ENCODE assay signal across 24 mouse cellular contexts in the genomic region with DNA sequence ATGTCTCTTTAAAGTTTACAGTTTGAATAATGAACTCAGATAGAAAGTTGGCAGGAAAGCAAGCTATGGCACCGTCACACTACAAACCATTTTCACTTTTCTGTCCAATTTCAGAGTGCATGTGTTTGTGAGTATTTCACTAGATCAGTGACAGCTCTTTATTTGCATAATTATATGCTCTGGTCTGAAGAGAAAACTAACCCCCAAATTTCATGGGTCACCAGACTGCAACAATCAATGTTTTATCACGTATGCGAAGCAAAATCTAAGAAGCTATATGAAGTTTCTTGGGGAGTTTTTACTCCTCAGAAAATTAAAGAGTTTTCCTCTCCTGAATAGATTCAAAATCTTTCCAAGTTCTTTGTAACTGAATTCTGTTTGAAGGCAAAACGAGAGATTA. TPM values are rescaled to one million over a fixed set of nuclear protein-coding genes. Genes with fewer than 3 reads are reported as not detected.
DNase-seq lines count a peak whose midpoint lies in the region; ATAC-seq lines count a peak whose summit lies in the region.
"Had no signal": no experiment of that assay in that cellular context is flagged by ENCODE, and none has a peak within 500 bp of the region (broad histone marks: within the 10 kb centered on the region; RNA-seq: fewer than 3 reads in every experiment).

No protein-coding gene starts in this region.

- no peaks in the 10 kb centered on the region for H3K36me3 ChIP-seq in forebrain, embryonic 10.5 days (replicated peaks)
- no peaks in the 10 kb centered on the region for H3K36me3 ChIP-seq in forebrain, embryonic 16.5 days (ENCODE audit: control insufficient read depth, insufficient read depth)
- H3K36me3 ChIP-seq in midbrain, embryonic 12.5 days, result no peaks in the 10 kb centered on the region
- H3K36me3 ChIP-seq in midbrain, embryonic 16.5 days (ENCODE audit: control insufficient read depth, insufficient read depth, low read length), result no peaks in the 10 kb centered on the region
- no peaks in the 10 kb centered on the region for H3K36me3 ChIP-seq in forebrain, embryonic 12.5 days (replicated peaks)
- H3K36me3 ChIP-seq: embryonic facial prominence, embryonic 13.5 days; heart, embryonic 15.5 days; limb, embryonic 13.5 days; liver, embryonic 13.5 days had no signal

- H3K4me1 ChIP-seq in forebrain, embryonic 10.5 days, result peaks cover 65% of the 10 kb centered on the region
- H3K4me1 ChIP-seq in forebrain, embryonic 16.5 days (replicated peaks; ENCODE audit: control insufficient read depth, insufficient read depth, low read length), result peaks cover 12% of the 10 kb centered on the region
- H3K4me1 ChIP-seq in midbrain, embryonic 12.5 days, result 0 out of 2 replicates have a peak, but pooled peaks cover 14% of the 10 kb centered on the region
- H3K4me1 ChIP-seq in midbrain, embryonic 16.5 days (ENCODE audit: control insufficient read depth, insufficient read depth, low read length), result peaks cover 2% of the 10 kb centered on the region; the same call in 1 of the 2 replicates
- peaks cover 18% of the 10 kb centered on the region; the same call in 1 of the 2 replicates for H3K4me1 ChIP-seq in forebrain, embryonic 12.5 days
- H3K4me1 ChIP-seq: embryonic facial prominence, embryonic 13.5 days; liver, embryonic 13.5 days had no signal

- no peak for ATAC-seq in forebrain, embryonic 16.5 days
- ATAC-seq in midbrain, embryonic 12.5 days (ENCODE audit: low FRiP score, low read depth), result no peak
- ATAC-seq in midbrain, embryonic 16.5 days, result no peak
- ATAC-seq in forebrain, embryonic 12.5 days (ENCODE audit: low FRiP score), result no peak
- ATAC-seq: inflammation-experienced regulatory T-cells, adult 6 months had no signal

- peak overlapping the region; percentile 5; the same call in 1 of the 2 replicates for H3K4me3 ChIP-seq in forebrain, embryonic 10.5 days
- H3K4me3 ChIP-seq in forebrain, embryonic 16.5 days (replicated peaks; ENCODE audit: low read length), result no peak overlapping the region
- H3K4me3 ChIP-seq in midbrain, embryonic 12.5 days, result no peak overlapping the region
- H3K4me3 ChIP-seq in midbrain, embryonic 16.5 days (ENCODE audit: low read depth, low read length), result no peak overlapping the region
- H3K4me3 ChIP-seq in forebrain, embryonic 12.5 days (replicated peaks), result no peak overlapping the region
- H3K4me3 ChIP-seq: embryonic facial prominence, embryonic 13.5 days; erythroblast, embryonic 14.5 days; gastrocnemius, adult 2 months; heart, embryonic 15.5 days; limb, embryonic 13.5 days; liver, embryonic 13.5 days had no signal

- peaks cover 95% of the 10 kb centered on the region for H3K27me3 ChIP-seq in forebrain, embryonic 10.5 days (ENCODE audit: poor library complexity, severe bottlenecking)
- peaks cover 31% of the 10 kb centered on the region for H3K27me3 ChIP-seq in forebrain, embryonic 16.5 days (replicated peaks; ENCODE audit: control insufficient read depth, insufficient read depth, low read length)
- peaks cover 52% of the 10 kb centered on the region for H3K27me3 ChIP-seq in midbrain, embryonic 12.5 days
- H3K27me3 ChIP-seq in midbrain, embryonic 16.5 days (ENCODE audit: control insufficient read depth, insufficient read depth, low read depth, low read length), result peaks cover 28% of the 10 kb centered on the region
- H3K27me3 ChIP-seq in forebrain, embryonic 12.5 days, result peaks cover 45% of the 10 kb centered on the region

- no peaks in the 10 kb centered on the region for H3K9me3 ChIP-seq in forebrain, embryonic 10.5 days
- no peaks in the 10 kb centered on the region for H3K9me3 ChIP-seq in forebrain, embryonic 16.5 days (ENCODE audit: control insufficient read depth, low read length)
- H3K9me3 ChIP-seq in midbrain, embryonic 12.5 days, result no peaks in the 10 kb centered on the region
- H3K9me3 ChIP-seq in midbrain, embryonic 16.5 days (replicated peaks; ENCODE audit: control insufficient read depth, low read length, poor library complexity, severe bottlenecking), result no peaks in the 10 kb centered on the region
- no peaks in the 10 kb centered on the region for H3K9me3 ChIP-seq in forebrain, embryonic 12.5 days
- H3K9me3 ChIP-seq: embryonic facial prominence, embryonic 13.5 days; heart, embryonic 15.5 days; limb, embryonic 13.5 days; liver, embryonic 13.5 days had no signal

- no peak overlapping the region for H3K4me2 ChIP-seq in forebrain, embryonic 16.5 days (ENCODE audit: low read length)
- H3K4me2 ChIP-seq in midbrain, embryonic 12.5 days (replicated peaks), result no peak overlapping the region; the same call in 1 of the 2 replicates
- H3K4me2 ChIP-seq in midbrain, embryonic 16.5 days (ENCODE audit: low read length), result no peak overlapping the region
- 0 out of 2 replicates have a peak overlapping the region, but pooled peaks have one; percentile 13 for H3K4me2 ChIP-seq in forebrain, embryonic 12.5 days
- H3K4me2 ChIP-seq: embryonic facial prominence, embryonic 13.5 days; heart, embryonic 15.5 days; limb, embryonic 13.5 days; liver, embryonic 13.5 days had no signal

- no peak for DNase-seq in forebrain, embryonic 10.5 days (ENCODE audit: extremely low spot score, low spot score)
- no peak for DNase-seq in thymus, postnatal 4 days
- no peak for DNase-seq in cerebellum, postnatal 10 days
- DNase-seq: adrenal gland, postnatal 14 days; cerebellum, adult 9-10 months; gastrocnemius, adult 2 months; heart, postnatal 36 days; kidney, adult 18-20 months; kidney, postnatal 4 days; layer of hippocampus, adult 9-11 months; liver, embryonic 13.5 days; lung, adult 2 months; lung, postnatal 14 days; right cerebral cortex, postnatal 25 days; thymus, postnatal 14 days had no signal

- WGBS in forebrain, embryonic 10.5 days, result 12% methylated on average over 4 of the region's 4 CpGs
- WGBS in forebrain, embryonic 16.5 days, result 10% methylated on average over 4 of the region's 4 CpGs
- WGBS in midbrain, embryonic 12.5 days, result 13% methylated on average over 4 of the region's 4 CpGs
- WGBS in midbrain, embryonic 16.5 days, result 29% methylated on average over 4 of the region's 4 CpGs
- 13% methylated on average over 4 of the region's 4 CpGs for WGBS in forebrain, embryonic 12.5 days

- no peak overlapping the region for H3K9ac ChIP-seq in forebrain, embryonic 16.5 days (replicated peaks; ENCODE audit: low read depth, low read length)
- no peak overlapping the region for H3K9ac ChIP-seq in midbrain, embryonic 12.5 days (replicated peaks)
- H3K9ac ChIP-seq in midbrain, embryonic 16.5 days (ENCODE audit: low read depth, low read length), result no peak overlapping the region
- no peak overlapping the region for H3K9ac ChIP-seq in forebrain, embryonic 12.5 days
- H3K9ac ChIP-seq: embryonic facial prominence, embryonic 13.5 days; heart, embryonic 15.5 days; limb, embryonic 13.5 days; liver, embryonic 13.5 days had no signal

- H3K27ac ChIP-seq in forebrain, embryonic 10.5 days, result peak overlapping the region; percentile 95; the same call in 1 of the 2 replicates
- no peak overlapping the region for H3K27ac ChIP-seq in forebrain, embryonic 16.5 days (ENCODE audit: low read length)
- peak overlapping the region; percentile 77 for H3K27ac ChIP-seq in midbrain, embryonic 12.5 days (replicated peaks)
- H3K27ac ChIP-seq in midbrain, embryonic 16.5 days (ENCODE audit: low read length), result no peak overlapping the region
- H3K27ac ChIP-seq in forebrain, embryonic 12.5 days, result peak overlapping the region; percentile 81
- H3K27ac ChIP-seq: embryonic facial prominence, embryonic 13.5 days; gastrocnemius, adult 2 months; heart, embryonic 15.5 days; limb, embryonic 13.5 days; liver, embryonic 13.5 days had no signal

RNA-seq across cellular contexts. Expression of a gene that starts 31.4 kb away (rescaled TPM):
- 64.9 and 66.1 TPM in 2 replicates for polyA plus RNA-seq in forebrain, embryonic 10.5 days (2016; fragmentation: Nextera tagmentation; extraction: Ambion mirVana)
- polyA plus RNA-seq in forebrain, embryonic 16.5 days (2015; fragmentation: Nextera tagmentation; extraction: Ambion mirVana), result 70.2 and 71.1 TPM in 2 replicates
- 62.3 and 84.1 TPM in 2 replicates for polyA plus RNA-seq in midbrain, embryonic 12.5 days (2016; fragmentation: Nextera tagmentation; extraction: Ambion mirVana)
- polyA plus RNA-seq in midbrain, embryonic 16.5 days (2015; fragmentation: Nextera tagmentation; extraction: Ambion mirVana), result 46.0 and 64.0 TPM in 2 replicates
- polyA plus RNA-seq in forebrain, embryonic 12.5 days (2016; fragmentation: Nextera tagmentation; extraction: Ambion mirVana), result 86.3 and 113 TPM in 2 replicates
- polyA plus RNA-seq: erythroblast, embryonic 14.5 days; inflammation-experienced regulatory T-cells, adult 6 months had no signal

Comparison
In these comparisons a context has a peak if more than half of its experiments do, and no peak if none do; other contexts are left out.
1. H3K27ac ChIP-seq: peak in forebrain, embryonic 10.5 days (single experiment), midbrain, embryonic 12.5 days (single experiment) and forebrain, embryonic 12.5 days (single experiment); none in forebrain, embryonic 16.5 days (single experiment) and midbrain, embryonic 16.5 days (single experiment).